Mouse (Mus musculus): ENCODE results near the gene Syne1. TPM values are rescaled to one million over a fixed set of nuclear protein-coding genes. Genes with fewer than 3 reads are reported as not detected.

The Syne1 gene
- polyA plus RNA-seq, 1 experiment from 2014 or later: 7.5 TPM

DNA sequence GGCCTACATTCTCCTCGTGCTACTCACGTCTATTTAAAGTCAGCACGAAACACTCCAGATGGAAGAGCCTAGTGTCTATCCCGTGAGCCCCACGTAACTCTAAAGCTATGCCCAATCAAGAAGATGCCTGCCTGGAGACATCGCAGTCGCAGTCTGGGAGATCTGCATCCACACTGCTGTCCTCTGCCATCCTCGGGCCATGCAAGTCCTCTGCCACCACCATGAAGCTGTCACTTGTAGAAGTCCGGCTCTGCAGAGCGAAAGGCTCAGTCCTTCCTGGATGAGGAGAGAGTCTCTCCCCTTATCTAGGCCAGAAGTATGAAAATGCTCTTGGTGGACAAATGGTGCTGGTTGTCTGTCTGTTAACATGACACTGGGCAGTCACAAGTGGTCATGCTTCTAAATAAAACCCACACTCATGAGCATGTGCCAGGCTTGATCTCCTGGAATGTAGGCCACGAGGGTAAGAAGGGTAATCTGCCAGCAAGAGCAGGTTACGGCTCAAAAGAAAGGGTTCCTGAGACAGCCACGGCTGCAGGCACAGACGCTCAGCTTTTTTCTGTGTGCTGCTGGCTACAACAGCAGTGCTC lies 482.5 kb downstream of the Syne1 start, which contains the start of gene Gm10097:
Gm10097 (plus strand) TSS at position 517 of the 590 bp plus-strand sequence.
- Histone ChIP-seq H3K9me3 (no peaks in the 10 kb centered on the region), H3K27ac (no peak within 1 kb of the TSS), H3K4me1 (replicated peaks) (no peaks in the 10 kb centered on the region), H3K36me3 (no peaks in the 10 kb centered on the region), H3K27me3 (no peaks in the 10 kb centered on the region), H3K4me2 (replicated peaks) (no peak within 1 kb of the TSS), H3K4me3 (replicated peaks) (no peak within 1 kb of the TSS), H3K9ac (replicated peaks) (no peak within 1 kb of the TSS)
- WGBS: 82% methylated on average over 14 of the region's 14 CpGs
- no peak for ATAC-seq

- ATAC-seq: no peak
- no peak overlapping the region for H3K9ac ChIP-seq (replicated peaks)
- no peaks in the 10 kb centered on the region for H3K27me3 ChIP-seq
- WGBS: 89% methylated on average over 3 of the region's 3 CpGs
- no peak overlapping the region for H3K4me2 ChIP-seq (replicated peaks)
- H3K4me3 ChIP-seq (replicated peaks): no peak overlapping the region
- no peak overlapping the region for H3K27ac ChIP-seq
- H3K36me3 ChIP-seq: no peaks in the 10 kb centered on the region
- H3K4me1 ChIP-seq (replicated peaks): no peaks in the 10 kb centered on the region
- H3K9me3 ChIP-seq: no peaks in the 10 kb centered on the region
Measured at GRCm38 (mm10) chr10:5067113-5067512, 484.2 kb downstream of the Syne1 start.

DNA sequence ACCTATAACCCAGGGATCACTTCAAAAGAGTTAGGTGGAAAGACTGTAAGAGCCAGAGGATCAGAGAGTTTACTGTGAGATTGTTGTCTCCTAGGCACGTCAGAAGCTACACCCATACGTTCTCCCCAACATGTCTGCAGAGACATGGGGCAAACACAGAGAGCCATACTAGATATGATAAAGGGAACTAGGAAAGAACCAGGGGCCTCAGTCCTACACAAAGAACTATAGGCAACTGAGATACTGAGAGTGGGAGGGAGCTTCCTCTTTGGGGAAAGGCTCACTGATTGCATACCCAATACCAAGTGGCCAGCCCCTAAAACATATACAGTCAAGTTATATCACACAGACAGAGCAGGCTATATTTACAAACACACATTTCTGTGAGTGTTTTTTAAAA lies 491.3 kb downstream of the Syne1 start:
- peaks cover 8% of the 10 kb centered on the region for H3K36me3 ChIP-seq
- ATAC-seq: no peak
- peaks cover 2% of the 10 kb centered on the region; the same call in 1 of the 2 replicates for H3K27me3 ChIP-seq
- no peak overlapping the region for H3K9ac ChIP-seq (replicated peaks)
- WGBS: 85% methylated on average over 2 of the region's 2 CpGs
- H3K9me3 ChIP-seq: no peaks in the 10 kb centered on the region
- no peak overlapping the region for H3K4me3 ChIP-seq (replicated peaks)
- H3K27ac ChIP-seq: no peak overlapping the region
- no peak overlapping the region for H3K4me2 ChIP-seq (replicated peaks)
- H3K4me1 ChIP-seq (replicated peaks): peaks cover 10% of the 10 kb centered on the region; the same call in 1 of the 2 replicates

- Histone ChIP-seq H3K9ac (replicated peaks) (no peak overlapping the region), H3K4me2 (replicated peaks) (no peak overlapping the region), H3K4me1 (replicated peaks) (peaks cover 10% of the 10 kb centered on the region; the same call in 1 of the 2 replicates), H3K9me3 (no peaks in the 10 kb centered on the region), H3K27me3 (peaks cover 5% of the 10 kb centered on the region; the same call in 1 of the 2 replicates), H3K27ac (no peak overlapping the region), H3K4me3 (replicated peaks) (no peak overlapping the region), H3K36me3 (peaks cover 8% of the 10 kb centered on the region)
- ATAC-seq: no peak
- WGBS: 93% methylated on average over 2 of the region's 2 CpGs
Measured at GRCm38 (mm10) chr10:5058876-5059275, 492.4 kb downstream of the Syne1 start.

GRCm38 (mm10) chr10:5057661-5058060 lies 493.6 kb downstream of the Syne1 start:
- H3K4me3 ChIP-seq (replicated peaks): no peak overlapping the region
- peaks cover 10% of the 10 kb centered on the region; the same call in 1 of the 2 replicates for H3K4me1 ChIP-seq (replicated peaks)
- H3K27ac ChIP-seq: no peak overlapping the region
- no peak for ATAC-seq
- no peaks in the 10 kb centered on the region for H3K9me3 ChIP-seq
- no peak overlapping the region for H3K9ac ChIP-seq (replicated peaks)
- WGBS: 97% methylated on average over 15 of the region's 15 CpGs
- no peak overlapping the region for H3K4me2 ChIP-seq (replicated peaks)
- peaks cover 8% of the 10 kb centered on the region for H3K36me3 ChIP-seq
- peaks cover 5% of the 10 kb centered on the region; the same call in 1 of the 2 replicates for H3K27me3 ChIP-seq

DNA sequence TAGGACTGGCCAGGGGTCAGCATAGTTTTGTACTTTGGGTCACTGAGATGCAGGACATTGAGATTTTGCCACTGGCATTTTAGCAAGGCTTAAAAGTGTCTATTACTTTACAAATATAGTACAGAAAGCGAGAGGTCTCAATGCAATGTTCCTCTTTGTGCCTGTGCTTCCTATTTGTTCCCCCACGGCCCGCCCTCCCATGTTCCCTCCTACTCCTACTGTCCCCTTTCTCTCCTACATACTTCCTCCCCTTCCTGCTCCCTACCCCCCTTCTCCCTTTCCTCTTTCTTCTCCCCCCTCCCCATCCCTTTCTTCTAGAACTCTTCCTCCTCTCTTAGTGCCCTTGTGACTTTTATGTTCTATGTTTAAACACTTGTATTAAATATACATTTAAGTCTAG lies 494.3 kb downstream of the Syne1 start:
- WGBS: 60% methylated on average over 3 of the region's 3 CpGs
- Histone ChIP-seq H3K27ac (no peak overlapping the region), H3K9ac (replicated peaks) (no peak overlapping the region), H3K4me3 (replicated peaks) (no peak overlapping the region), H3K36me3 (peaks cover 8% of the 10 kb centered on the region), H3K27me3 (peaks cover 10% of the 10 kb centered on the region; the same call in 1 of the 2 replicates), H3K9me3 (no peaks in the 10 kb centered on the region), H3K4me2 (replicated peaks) (no peak overlapping the region), H3K4me1 (replicated peaks) (peaks cover 10% of the 10 kb centered on the region; the same call in 1 of the 2 replicates)
- ATAC-seq: peak; percentile 34; the same call in 1 of the 2 replicates

GRCm38 (mm10) chr10:5056243-5056735 lies 495.0 kb downstream of the Syne1 start:
- Histone ChIP-seq H3K27me3 (peaks cover 10% of the 10 kb centered on the region; the same call in 1 of the 2 replicates), H3K4me1 (replicated peaks) (peaks cover 10% of the 10 kb centered on the region; the same call in 1 of the 2 replicates), H3K9ac (replicated peaks) (no peak overlapping the region), H3K36me3 (peaks cover 6% of the 10 kb centered on the region), H3K4me3 (replicated peaks) (no peak overlapping the region), H3K4me2 (replicated peaks) (no peak overlapping the region), H3K9me3 (no peaks in the 10 kb centered on the region), H3K27ac (no peak overlapping the region)
- WGBS: 25% methylated on average over 10 of the region's 10 CpGs
- peak; percentile 80 for ATAC-seq

GRCm38 (mm10) chr10:5045671-5046070 lies 505.6 kb downstream of the Syne1 start:
- Histone ChIP-seq H3K4me3 (replicated peaks) (no peak overlapping the region), H3K36me3 (peaks cover 15% of the 10 kb centered on the region), H3K4me2 (replicated peaks) (no peak overlapping the region), H3K27ac (no peak overlapping the region), H3K27me3 (no peaks in the 10 kb centered on the region), H3K9me3 (no peaks in the 10 kb centered on the region), H3K9ac (replicated peaks) (no peak overlapping the region), H3K4me1 (replicated peaks) (no peaks in the 10 kb centered on the region)
- 85% methylated on average over 5 of the region's 5 CpGs for WGBS
- no peak for ATAC-seq

- Histone ChIP-seq H3K27ac (no peak overlapping the region), H3K36me3 (peaks cover 20% of the 10 kb centered on the region), H3K9me3 (no peaks in the 10 kb centered on the region; the same call in 1 of the 2 replicates), H3K9ac (replicated peaks) (no peak overlapping the region), H3K4me3 (replicated peaks) (no peak overlapping the region), H3K4me2 (replicated peaks) (no peak overlapping the region), H3K27me3 (no peaks in the 10 kb centered on the region), H3K4me1 (replicated peaks) (no peaks in the 10 kb centered on the region)
- ATAC-seq: no peak
- WGBS: 91% methylated on average over 7 of the region's 7 CpGs
Measured at GRCm38 (mm10) chr10:5045213-5045612, 506.1 kb downstream of the Syne1 start.

DNA sequence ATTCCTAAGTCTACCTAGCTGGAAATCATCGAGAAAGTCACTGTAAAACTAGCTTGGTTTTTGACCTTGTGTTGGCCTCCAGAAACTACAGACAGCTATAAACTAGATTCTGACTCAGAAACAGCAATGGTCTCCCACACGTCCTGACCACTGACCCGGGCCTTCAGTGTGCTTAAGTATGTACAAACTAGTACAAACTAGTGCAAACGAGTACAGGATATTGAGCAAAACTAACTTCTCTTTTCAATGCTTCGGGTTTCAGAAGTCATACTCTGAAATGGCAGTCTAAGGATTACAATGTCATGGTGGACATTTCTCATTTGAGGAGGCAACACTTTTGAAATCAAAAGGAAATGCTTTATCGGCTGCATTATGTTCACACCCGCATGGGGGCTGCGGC lies 506.8 kb downstream of the Syne1 start:
- Histone ChIP-seq H3K4me2 (replicated peaks) (no peak overlapping the region), H3K27me3 (no peaks in the 10 kb centered on the region), H3K4me1 (replicated peaks) (no peaks in the 10 kb centered on the region), H3K4me3 (replicated peaks) (no peak overlapping the region), H3K9ac (replicated peaks) (no peak overlapping the region), H3K36me3 (peaks cover 23% of the 10 kb centered on the region), H3K27ac (no peak overlapping the region), H3K9me3 (no peaks in the 10 kb centered on the region; the same call in 1 of the 2 replicates)
- 92% methylated on average over 8 of the region's 8 CpGs for WGBS
- no peak for ATAC-seq

DNA sequence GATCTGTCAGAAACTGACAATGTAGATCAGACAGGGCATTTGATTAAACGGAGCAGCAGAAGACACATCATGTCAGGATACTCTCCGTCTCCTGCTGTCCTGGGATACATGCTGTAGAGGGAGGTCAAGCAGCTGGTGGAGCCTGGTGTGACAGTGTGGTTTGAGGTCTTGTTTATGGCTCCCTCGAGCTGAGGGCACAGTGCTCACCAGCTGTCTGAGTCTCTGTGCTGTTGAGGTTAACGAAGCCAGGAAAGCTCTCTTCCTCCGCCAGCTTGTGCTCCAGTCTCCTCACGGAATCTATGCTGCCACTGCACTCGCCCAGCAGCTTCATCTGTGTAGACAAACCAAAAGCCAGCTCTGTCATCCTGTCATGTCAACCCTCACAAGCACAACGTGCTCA lies 510.0 kb downstream of the Syne1 start:
- H3K4me2 ChIP-seq (replicated peaks): no peak overlapping the region
- H3K9ac ChIP-seq (replicated peaks): no peak overlapping the region
- WGBS: 81% methylated on average over 8 of the region's 8 CpGs
- H3K27ac ChIP-seq: no peak overlapping the region
- peaks cover 23% of the 10 kb centered on the region for H3K36me3 ChIP-seq
- H3K27me3 ChIP-seq: no peaks in the 10 kb centered on the region
- no peak overlapping the region for H3K4me3 ChIP-seq (replicated peaks)
- 0 out of 2 replicates have a peak, but pooled peaks have one; percentile 45 for ATAC-seq
- H3K9me3 ChIP-seq: no peaks in the 10 kb centered on the region; the same call in 1 of the 2 replicates
- H3K4me1 ChIP-seq (replicated peaks): 0 out of 2 replicates have a peak, but pooled peaks cover 6% of the 10 kb centered on the region

- WGBS: 42% methylated on average over 15 of the region's 15 CpGs
- no peak overlapping the region for H3K4me3 ChIP-seq (replicated peaks)
- H3K4me2 ChIP-seq (replicated peaks): no peak overlapping the region
- no peak overlapping the region for H3K9ac ChIP-seq (replicated peaks)
- no peak overlapping the region for H3K27ac ChIP-seq
- peaks cover 5% of the 10 kb centered on the region for H3K36me3 ChIP-seq
- no peaks in the 10 kb centered on the region for H3K9me3 ChIP-seq
- no peaks in the 10 kb centered on the region for H3K27me3 ChIP-seq
- peak; percentile 69; the same call in 1 of the 2 replicates for ATAC-seq
- no peaks in the 10 kb centered on the region for H3K4me1 ChIP-seq (replicated peaks)
Measured at GRCm38 (mm10) chr10:5032192-5033048, 518.9 kb downstream of the Syne1 start.
